Mouse (Mus musculus): ENCODE results near the gene Sntg2. TPM values are rescaled to one million over a fixed set of nuclear protein-coding genes. Genes with fewer than 3 reads are reported as not detected.

Sntg2 gene
- 0.31 and 0.68 TPM in 2 replicates for polyA plus RNA-seq (2016; fragmentation: Nextera tagmentation; extraction: Ambion mirVana)

- peaks cover 20% of the 10 kb centered on the region for H3K27me3 ChIP-seq (ENCODE audit: poor library complexity, severe bottlenecking)
- H3K27ac ChIP-seq: peak within 1 kb of the TSS; percentile 76
- no peaks in the 10 kb centered on the region for H3K36me3 ChIP-seq (replicated peaks)
- DNase-seq (ENCODE audit: extremely low spot score, low spot score): peak; percentile 80
- under 1% methylated on average over 34 of the region's 39 CpGs for WGBS
- H3K9me3 ChIP-seq: no peaks in the 10 kb centered on the region
- peaks cover 13% of the 10 kb centered on the region for H3K4me1 ChIP-seq
- H3K4me3 ChIP-seq: peak within 1 kb of the TSS; percentile 61
These were observed at the start of gene Sntg2 for GRCm38 (mm10) chr12:30372933-30373501. Gene Sntg2 (minus strand): TSS chr12:30373375.

GRCm38 (mm10) chr12:30416547-30416946 lies 43.4 kb upstream of the Sntg2 start:
- WGBS: 90% methylated on average over 8 of the region's 8 CpGs

GRCm38 (mm10) chr12:30415981-30416380 lies 42.8 kb upstream of the Sntg2 start:
- H3K36me3 ChIP-seq (replicated peaks): no peaks in the 10 kb centered on the region
- DNase-seq (ENCODE audit: extremely low spot score, low spot score): no peak
- no peak overlapping the region for H3K27ac ChIP-seq
- no peak overlapping the region for H3K4me3 ChIP-seq
- WGBS: 80% methylated on average over 6 of the region's 6 CpGs
- H3K4me1 ChIP-seq: no peaks in the 10 kb centered on the region
- H3K9me3 ChIP-seq: no peaks in the 10 kb centered on the region
- no peaks in the 10 kb centered on the region for H3K27me3 ChIP-seq (ENCODE audit: poor library complexity, severe bottlenecking)

More at GRCm38 (mm10) chr12:30416547-30416946, 43.4 kb upstream of the Sntg2 start:
- Histone ChIP-seq H3K4me1 (no peaks in the 10 kb centered on the region), H3K9me3 (no peaks in the 10 kb centered on the region), H3K4me3 (no peak overlapping the region), H3K27ac (no peak overlapping the region), H3K27me3 (ENCODE audit: poor library complexity, severe bottlenecking) (no peaks in the 10 kb centered on the region), H3K36me3 (replicated peaks) (no peaks in the 10 kb centered on the region)
- DNase-seq (ENCODE audit: extremely low spot score, low spot score): no peak

GRCm38 (mm10) chr12:30402651-30403050 lies 29.5 kb upstream of the Sntg2 start:
- no peaks in the 10 kb centered on the region for H3K9me3 ChIP-seq
- no peak overlapping the region for H3K4me3 ChIP-seq
- DNase-seq (ENCODE audit: extremely low spot score, low spot score): no peak
- H3K27ac ChIP-seq: no peak overlapping the region
- H3K4me1 ChIP-seq: no peaks in the 10 kb centered on the region
- H3K36me3 ChIP-seq (replicated peaks): no peaks in the 10 kb centered on the region
- no peaks in the 10 kb centered on the region for H3K27me3 ChIP-seq (ENCODE audit: poor library complexity, severe bottlenecking)

- 87% methylated on average over 2 of the region's 2 CpGs for WGBS
- Histone ChIP-seq H3K4me3 (no peak overlapping the region), H3K27me3 (ENCODE audit: poor library complexity, severe bottlenecking) (no peaks in the 10 kb centered on the region), H3K4me1 (no peaks in the 10 kb centered on the region), H3K9me3 (no peaks in the 10 kb centered on the region), H3K36me3 (replicated peaks) (no peaks in the 10 kb centered on the region), H3K27ac (no peak overlapping the region)
- DNase-seq (ENCODE audit: extremely low spot score, low spot score): no peak
These were observed 27.4 kb upstream of the Sntg2 start for GRCm38 (mm10) chr12:30400531-30400930.

- no peak for DNase-seq (ENCODE audit: extremely low spot score, low spot score)
- WGBS: 86% methylated on average over 2 of the region's 2 CpGs
These were observed 26.9 kb upstream of the Sntg2 start for GRCm38 (mm10) chr12:30400114-30400513.

GRCm38 (mm10) chr12:30372293-30372692 lies 882 bp downstream of the Sntg2 start:
- H3K4me1 ChIP-seq: peaks cover 13% of the 10 kb centered on the region
- 54% methylated on average over 5 of the region's 5 CpGs for WGBS
- H3K27ac ChIP-seq: no peak overlapping the region
- no peaks in the 10 kb centered on the region for H3K36me3 ChIP-seq (replicated peaks)
- DNase-seq (ENCODE audit: extremely low spot score, low spot score): no peak
- peaks cover 20% of the 10 kb centered on the region for H3K27me3 ChIP-seq (ENCODE audit: poor library complexity, severe bottlenecking)
- H3K4me3 ChIP-seq: peak overlapping the region; percentile 61
- no peaks in the 10 kb centered on the region for H3K9me3 ChIP-seq

More at GRCm38 (mm10) chr12:30400114-30400513, 26.9 kb upstream of the Sntg2 start:
- Histone ChIP-seq H3K9me3 (no peaks in the 10 kb centered on the region), H3K27ac (no peak overlapping the region), H3K4me3 (no peak overlapping the region), H3K4me1 (no peaks in the 10 kb centered on the region), H3K36me3 (replicated peaks) (no peaks in the 10 kb centered on the region), H3K27me3 (ENCODE audit: poor library complexity, severe bottlenecking) (no peaks in the 10 kb centered on the region)

- H3K4me1 ChIP-seq: peaks cover 13% of the 10 kb centered on the region
- no peaks in the 10 kb centered on the region for H3K9me3 ChIP-seq
These were observed 3.4 kb downstream of the Sntg2 start for GRCm38 (mm10) chr12:30369786-30370185.

GRCm38 (mm10) chr12:30369141-30369540 lies 4.0 kb downstream of the Sntg2 start:
- no peak overlapping the region for H3K4me3 ChIP-seq
- DNase-seq (ENCODE audit: extremely low spot score, low spot score): no peak
- no peaks in the 10 kb centered on the region for H3K36me3 ChIP-seq (replicated peaks)
- H3K9me3 ChIP-seq: no peaks in the 10 kb centered on the region
- WGBS: 88% methylated on average over 6 of the region's 6 CpGs
- H3K27me3 ChIP-seq (ENCODE audit: poor library complexity, severe bottlenecking): peaks cover 20% of the 10 kb centered on the region
- H3K27ac ChIP-seq: no peak overlapping the region
- H3K4me1 ChIP-seq: peaks cover 13% of the 10 kb centered on the region

More at GRCm38 (mm10) chr12:30369786-30370185, 3.4 kb downstream of the Sntg2 start:
- peaks cover 20% of the 10 kb centered on the region for H3K27me3 ChIP-seq (ENCODE audit: poor library complexity, severe bottlenecking)
- no peaks in the 10 kb centered on the region for H3K36me3 ChIP-seq (replicated peaks)
- H3K27ac ChIP-seq: no peak overlapping the region
- 8% methylated on average over 6 of the region's 6 CpGs for WGBS
- peak; percentile 71 for DNase-seq (ENCODE audit: extremely low spot score, low spot score)
- no peak overlapping the region for H3K4me3 ChIP-seq

- no peak overlapping the region for H3K4me3 ChIP-seq
- DNase-seq (ENCODE audit: extremely low spot score, low spot score): no peak
- no peak overlapping the region for H3K27ac ChIP-seq
- no peaks in the 10 kb centered on the region for H3K4me1 ChIP-seq
- H3K9me3 ChIP-seq: no peaks in the 10 kb centered on the region
- 81% methylated on average over 2 of the region's 2 CpGs for WGBS
- no peaks in the 10 kb centered on the region for H3K27me3 ChIP-seq (ENCODE audit: poor library complexity, severe bottlenecking)
- no peaks in the 10 kb centered on the region for H3K36me3 ChIP-seq (replicated peaks)
These were observed 10.9 kb downstream of the Sntg2 start for GRCm38 (mm10) chr12:30362306-30362705.

GRCm38 (mm10) chr12:30357666-30358065 lies 15.5 kb downstream of the Sntg2 start:
- no peaks in the 10 kb centered on the region for H3K36me3 ChIP-seq (replicated peaks)

GRCm38 (mm10) chr12:30352393-30352792 lies 20.8 kb downstream of the Sntg2 start:
- no peak for DNase-seq (ENCODE audit: extremely low spot score, low spot score)
- Histone ChIP-seq H3K27ac (no peak overlapping the region), H3K36me3 (replicated peaks) (no peaks in the 10 kb centered on the region), H3K4me3 (no peak overlapping the region), H3K9me3 (no peaks in the 10 kb centered on the region), H3K27me3 (ENCODE audit: poor library complexity, severe bottlenecking) (no peaks in the 10 kb centered on the region), H3K4me1 (peaks cover 10% of the 10 kb centered on the region; the same call in 1 of the 2 replicates)
- 70% methylated on average over 2 of the region's 2 CpGs for WGBS

More at GRCm38 (mm10) chr12:30357666-30358065, 15.5 kb downstream of the Sntg2 start:
- Histone ChIP-seq H3K27me3 (ENCODE audit: poor library complexity, severe bottlenecking) (no peaks in the 10 kb centered on the region), H3K4me1 (no peaks in the 10 kb centered on the region), H3K4me3 (no peak overlapping the region), H3K27ac (no peak overlapping the region), H3K9me3 (no peaks in the 10 kb centered on the region)
- no peak for DNase-seq (ENCODE audit: extremely low spot score, low spot score)
- 63% methylated on average over 6 of the region's 6 CpGs for WGBS

GRCm38 (mm10) chr12:30348036-30348435 lies 25.1 kb downstream of the Sntg2 start:
- no peaks in the 10 kb centered on the region for H3K9me3 ChIP-seq
- H3K4me1 ChIP-seq: peaks cover 10% of the 10 kb centered on the region; the same call in 1 of the 2 replicates
- no peak for DNase-seq (ENCODE audit: extremely low spot score, low spot score)
- no peak overlapping the region for H3K27ac ChIP-seq
- H3K36me3 ChIP-seq (replicated peaks): no peaks in the 10 kb centered on the region
- WGBS: 92% methylated on average over 1 of the region's 1 CpGs
- H3K4me3 ChIP-seq: no peak overlapping the region
- no peaks in the 10 kb centered on the region for H3K27me3 ChIP-seq (ENCODE audit: poor library complexity, severe bottlenecking)
